Mouse (Mus musculus): Measurements from ENCODE around the gene Zfp809.

GRCm38 (mm10) chr9:22240001-22240400 lies 14.5 kb downstream of the Zfp809 start:
- TF ChIP-seq CTCF (IDR thresholded peaks at IDR 0.05) (no peak), EP300 (IDR thresholded peaks at IDR 0.05) (no peak)

All from lung, postnatal 0 days (tissue).